Mouse (Mus musculus): Measurements from ENCODE around the gene Map1lc3b. TPM values are rescaled to one million over a fixed set of nuclear protein-coding genes. Genes with fewer than 3 reads are reported as not detected.

Gene Map1lc3b
- polyA plus RNA-seq, 1 experiment from 2014 or later: 190 TPM

DNA sequence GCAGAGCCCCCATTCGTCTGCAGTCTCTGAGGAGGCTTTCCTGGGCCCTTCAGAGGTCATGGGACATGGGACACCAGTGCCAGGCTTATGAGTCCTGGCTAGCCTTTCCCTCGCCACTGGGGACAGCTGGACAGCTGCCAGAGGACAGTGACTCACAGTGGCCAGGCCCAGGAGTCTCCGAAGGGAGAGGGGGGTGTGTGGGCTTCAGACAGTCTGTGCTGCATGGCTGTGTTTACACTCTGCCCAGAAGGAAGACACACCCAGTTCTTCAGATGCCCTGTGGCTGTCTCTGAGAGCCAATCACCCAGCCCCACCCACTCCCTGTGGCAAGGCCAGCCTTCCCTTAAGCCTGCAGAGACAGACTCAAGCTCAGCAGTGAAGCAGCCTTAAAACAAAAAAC lies 16.9 kb upstream of the Map1lc3b start:
- 42% methylated on average over 3 of the region's 3 CpGs for WGBS
- no peaks in the 10 kb centered on the region for H3K9me3 ChIP-seq
- H3K27ac ChIP-seq: no peak overlapping the region
- H3K4me2 ChIP-seq: no peak overlapping the region
- ATAC-seq (ENCODE audit: insufficient number of reproducible peaks, insufficient read depth, low FRiP score, low TSS enrichment, low read depth): no peak
- H3K4me3 ChIP-seq (replicated peaks): no peak overlapping the region
- no peak overlapping the region for H3K9ac ChIP-seq (replicated peaks)
- H3K4me1 ChIP-seq (replicated peaks): peaks cover 25% of the 10 kb centered on the region
- H3K27me3 ChIP-seq: no peaks in the 10 kb centered on the region
- H3K36me3 ChIP-seq: no peaks in the 10 kb centered on the region

DNA sequence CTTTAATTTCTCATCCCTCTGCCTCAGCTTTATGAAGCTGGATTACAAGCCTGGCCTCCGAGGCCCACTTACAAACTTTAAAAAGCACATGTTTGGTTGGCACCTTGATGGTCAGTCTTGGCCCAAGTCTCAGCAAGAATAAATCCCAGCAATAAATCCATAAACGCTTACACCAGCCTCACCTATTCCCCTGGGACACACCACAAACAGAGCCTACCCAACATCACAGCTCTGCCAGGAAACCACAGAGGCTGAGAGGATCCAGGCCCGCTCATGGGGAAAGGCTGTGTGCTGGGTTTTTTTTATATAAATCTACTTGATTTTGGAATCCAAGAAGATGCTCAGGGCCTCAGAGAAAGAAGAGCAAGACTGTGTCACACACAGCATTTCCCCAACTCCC lies 14.5 kb upstream of the Map1lc3b start:
- WGBS: 63% methylated on average over 3 of the region's 3 CpGs
- no peaks in the 10 kb centered on the region for H3K9me3 ChIP-seq
- no peaks in the 10 kb centered on the region for H3K36me3 ChIP-seq
- no peak overlapping the region for H3K4me3 ChIP-seq (replicated peaks)
- no peak for ATAC-seq (ENCODE audit: insufficient number of reproducible peaks, insufficient read depth, low FRiP score, low TSS enrichment, low read depth)
- no peak overlapping the region for H3K27ac ChIP-seq
- peaks cover 32% of the 10 kb centered on the region for H3K4me1 ChIP-seq (replicated peaks)
- H3K27me3 ChIP-seq: no peaks in the 10 kb centered on the region
- H3K4me2 ChIP-seq: no peak overlapping the region
- no peak overlapping the region for H3K9ac ChIP-seq (replicated peaks)

DNA sequence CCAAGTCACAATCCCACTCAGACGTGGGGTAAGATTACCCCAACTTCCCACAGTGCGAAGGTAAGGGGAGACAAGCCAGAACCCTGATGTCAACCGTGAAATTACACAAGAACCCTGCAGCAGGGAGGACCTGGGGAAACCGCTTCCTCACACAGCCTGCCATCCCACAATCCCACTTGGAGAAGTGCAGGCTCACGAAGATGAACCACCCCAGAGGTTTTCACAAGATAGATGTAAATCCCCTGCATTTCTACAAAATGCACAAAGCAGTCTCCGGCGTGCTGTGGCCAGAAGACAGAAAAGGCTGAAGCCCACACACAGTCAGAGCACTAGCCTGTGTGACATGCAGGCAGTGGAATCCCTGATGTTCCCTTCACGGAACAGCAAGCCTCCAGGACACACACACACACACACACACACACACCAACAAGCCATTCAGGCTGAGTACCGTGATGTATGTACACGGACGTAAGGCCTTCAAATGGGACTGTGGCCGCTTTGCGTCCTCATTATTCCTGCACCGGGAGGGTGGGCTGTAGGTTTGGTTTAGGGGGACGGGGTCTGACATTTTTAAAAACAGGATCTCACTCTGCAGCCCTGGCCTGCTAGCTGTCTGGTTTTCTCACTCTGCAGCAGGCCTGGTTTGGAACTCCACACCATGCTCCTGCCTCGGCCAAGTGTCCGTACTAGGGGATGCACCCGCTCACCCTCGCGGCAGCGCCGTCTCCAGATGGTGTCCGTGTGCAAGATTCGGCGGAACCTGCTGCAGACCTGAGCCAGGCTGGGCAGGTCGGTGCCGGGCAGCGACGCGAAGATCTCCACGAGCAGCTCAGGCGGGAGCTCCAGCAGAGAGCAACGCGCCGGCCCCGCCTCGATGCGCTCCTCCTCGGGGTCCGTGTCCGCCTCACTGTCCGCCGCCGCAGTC lies 12.1 kb upstream of the Map1lc3b start:
- peaks cover 32% of the 10 kb centered on the region for H3K4me1 ChIP-seq (replicated peaks)

GRCm38 (mm10) chr8:121578676-121579451 lies 11.3 kb upstream of the Map1lc3b start, which contains the start of gene Fbxo31:
Fbxo31 (minus strand) TSS chr8:121578806.
- Histone ChIP-seq H3K4me2 (peak within 1 kb of the TSS; percentile 94), H3K27ac (peak within 1 kb of the TSS; percentile 70), H3K9me3 (no peaks in the 10 kb centered on the region), H3K4me3 (replicated peaks) (peak within 1 kb of the TSS; percentile 86), H3K9ac (replicated peaks) (peak within 1 kb of the TSS; percentile 77), H3K36me3 (no peaks in the 10 kb centered on the region), H3K27me3 (no peaks in the 10 kb centered on the region), H3K4me1 (replicated peaks) (peaks cover 32% of the 10 kb centered on the region)
- WGBS: under 1% methylated on average over 49 of the region's 63 CpGs
- ATAC-seq (ENCODE audit: insufficient number of reproducible peaks, insufficient read depth, low FRiP score, low TSS enrichment, low read depth): peak; percentile 85

More for the DNA sequence above, 12.1 kb upstream of the Map1lc3b start:
- Histone ChIP-seq H3K27ac (peak overlapping the region; percentile 70), H3K4me2 (peak overlapping the region; percentile 94), H3K9me3 (no peaks in the 10 kb centered on the region), H3K9ac (replicated peaks) (peak overlapping the region; percentile 77), H3K27me3 (no peaks in the 10 kb centered on the region), H3K36me3 (no peaks in the 10 kb centered on the region), H3K4me3 (replicated peaks) (peak overlapping the region; percentile 86)
- no peak; the same call in 1 of the 2 replicates for ATAC-seq (ENCODE audit: insufficient number of reproducible peaks, insufficient read depth, low FRiP score, low TSS enrichment, low read depth)
- WGBS: 3% methylated on average over 44 of the region's 44 CpGs

DNA sequence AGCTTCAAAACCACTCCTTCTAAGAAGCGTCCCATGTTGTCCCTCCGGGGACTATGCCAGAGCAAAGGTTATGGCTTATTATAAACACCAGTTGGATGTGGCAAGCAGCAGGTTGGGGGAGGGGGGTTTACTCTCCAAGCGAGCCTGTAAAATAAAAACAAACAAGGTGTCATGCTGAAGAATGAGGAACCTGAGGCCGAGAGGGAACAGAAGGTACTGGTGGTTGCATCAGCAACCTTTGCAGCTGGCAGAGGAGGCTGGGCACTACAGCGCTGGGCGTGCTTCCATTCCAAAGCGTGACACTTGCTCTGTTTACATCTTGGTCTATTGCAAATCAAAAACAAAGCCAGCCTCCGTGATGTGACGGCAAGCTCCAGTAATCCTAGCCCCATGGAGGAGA lies 9.7 kb upstream of the Map1lc3b start:
- 16% methylated on average over 9 of the region's 9 CpGs for WGBS
- H3K36me3 ChIP-seq: no peaks in the 10 kb centered on the region
- no peaks in the 10 kb centered on the region for H3K27me3 ChIP-seq
- H3K27ac ChIP-seq: no peak overlapping the region
- H3K4me1 ChIP-seq (replicated peaks): peaks cover 32% of the 10 kb centered on the region
- H3K9ac ChIP-seq (replicated peaks): no peak overlapping the region
- H3K4me3 ChIP-seq (replicated peaks): no peak overlapping the region
- H3K4me2 ChIP-seq: no peak overlapping the region
- no peaks in the 10 kb centered on the region for H3K9me3 ChIP-seq
- ATAC-seq (ENCODE audit: insufficient number of reproducible peaks, insufficient read depth, low FRiP score, low TSS enrichment, low read depth): no peak

DNA sequence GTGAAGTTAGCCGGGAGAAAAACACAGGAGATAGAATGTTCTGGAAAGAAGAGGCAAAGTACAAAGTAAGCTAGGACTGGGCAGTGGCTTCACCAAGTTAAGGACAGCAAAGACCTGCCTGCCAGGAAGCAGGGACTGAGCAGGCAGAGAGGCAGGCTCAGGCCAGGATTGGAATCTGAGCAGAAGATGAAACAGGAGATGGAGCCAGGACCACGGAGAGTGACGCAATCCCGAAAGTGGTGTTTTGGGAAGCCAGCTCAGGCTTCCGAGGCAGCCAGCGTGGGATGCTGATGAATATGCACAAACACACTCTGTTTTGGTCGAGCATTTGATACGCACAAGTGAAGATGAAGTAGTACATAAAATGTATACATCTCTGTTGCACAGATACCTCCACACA lies 6.5 kb upstream of the Map1lc3b start:
- Histone ChIP-seq H3K36me3 (no peaks in the 10 kb centered on the region), H3K4me3 (replicated peaks) (no peak overlapping the region), H3K9me3 (no peaks in the 10 kb centered on the region), H3K4me1 (replicated peaks) (0 out of 2 replicates have a peak, but pooled peaks cover 14% of the 10 kb centered on the region), H3K27ac (no peak overlapping the region), H3K9ac (replicated peaks) (no peak overlapping the region), H3K27me3 (no peaks in the 10 kb centered on the region), H3K4me2 (no peak overlapping the region)
- ATAC-seq (ENCODE audit: insufficient number of reproducible peaks, insufficient read depth, low FRiP score, low TSS enrichment, low read depth): no peak
- 56% methylated on average over 8 of the region's 8 CpGs for WGBS

DNA sequence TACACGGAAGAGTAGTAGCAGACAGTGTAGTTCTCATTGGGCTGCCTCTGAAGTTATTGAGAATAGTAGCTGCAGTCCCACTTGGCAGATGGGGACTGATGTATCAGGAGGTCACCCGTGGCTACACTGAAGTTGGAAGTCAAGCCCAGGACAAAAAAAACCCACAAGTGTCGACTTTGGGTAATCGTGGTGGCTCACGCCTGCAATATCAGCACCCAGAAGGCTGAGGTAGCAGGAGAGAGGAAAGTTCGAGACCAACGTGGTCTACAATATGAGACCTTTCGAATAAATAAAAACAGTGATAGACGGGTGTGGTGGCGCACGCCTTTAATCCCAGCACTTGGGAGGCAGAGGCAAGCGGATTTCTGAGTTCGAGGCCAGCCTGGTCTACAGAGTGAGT lies 5.4 kb upstream of the Map1lc3b start:
- 51% methylated on average over 13 of the region's 13 CpGs for whole genome bisulfite sequencing
- H3K27ac ChIP-seq: no peak overlapping the region
- no peaks in the 10 kb centered on the region for H3K27me3 ChIP-seq
- no peak for ATAC-seq (ENCODE audit: insufficient number of reproducible peaks, insufficient read depth, low FRiP score, low TSS enrichment, low read depth)
- no peaks in the 10 kb centered on the region for H3K36me3 ChIP-seq
- H3K9me3 ChIP-seq: no peaks in the 10 kb centered on the region
- peak overlapping the region; percentile 59; the same call in 1 of the 2 replicates for H3K9ac ChIP-seq (replicated peaks)
- H3K4me1 ChIP-seq (replicated peaks): peaks cover 10% of the 10 kb centered on the region; the same call in 1 of the 2 replicates
- peak overlapping the region; percentile 64 for H3K4me3 ChIP-seq (replicated peaks)
- peak overlapping the region; percentile 66 for H3K4me2 ChIP-seq

DNA sequence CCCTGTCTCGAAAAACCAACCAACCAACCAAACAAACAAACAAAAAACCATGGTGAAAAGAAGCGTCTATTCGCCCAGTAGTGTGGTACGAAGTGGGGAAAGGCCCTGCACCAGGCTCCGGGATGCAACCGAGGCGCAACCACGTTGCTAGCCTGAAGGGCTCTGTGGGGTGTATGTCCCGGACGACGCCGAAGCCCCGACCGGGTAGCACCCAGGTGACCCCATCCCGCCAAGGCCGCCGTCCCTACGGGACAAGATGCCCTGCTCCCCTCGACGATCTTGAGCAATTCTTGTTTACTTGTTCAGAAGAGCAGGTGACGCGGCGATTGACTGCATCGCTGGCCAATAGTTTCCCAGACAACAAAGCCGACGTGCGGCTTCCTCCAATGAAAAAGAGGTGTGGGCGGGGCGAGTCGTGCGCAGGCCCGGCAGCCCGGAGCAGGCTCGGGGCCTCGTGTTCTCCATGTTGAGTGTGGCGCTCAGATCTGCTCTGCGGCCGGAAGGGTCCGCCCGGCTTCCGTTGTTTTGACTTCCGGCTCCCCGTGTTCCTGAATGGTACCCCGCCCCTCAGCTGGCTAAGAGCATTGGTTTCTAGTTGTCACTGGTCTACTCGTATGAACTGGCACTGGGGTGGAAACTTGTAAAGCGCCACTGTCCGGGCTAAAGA lies 4.9 kb upstream of the Map1lc3b start:
- ATAC-seq (ENCODE audit: insufficient number of reproducible peaks, insufficient read depth, low FRiP score, low TSS enrichment, low read depth): peak; percentile 92
- Histone ChIP-seq H3K4me1 (replicated peaks) (peaks cover 8% of the 10 kb centered on the region; the same call in 1 of the 2 replicates), H3K9ac (replicated peaks) (peak overlapping the region; percentile 59), H3K27me3 (no peaks in the 10 kb centered on the region), H3K4me3 (replicated peaks) (peak overlapping the region; percentile 64), H3K9me3 (no peaks in the 10 kb centered on the region), H3K27ac (no peak overlapping the region), H3K4me2 (peak overlapping the region; percentile 66), H3K36me3 (no peaks in the 10 kb centered on the region)
- 1% methylated on average over 47 of the region's 47 CpGs for WGBS

- H3K27me3 ChIP-seq: no peaks in the 10 kb centered on the region
- H3K9ac ChIP-seq (replicated peaks): no peak overlapping the region
- no peaks in the 10 kb centered on the region for H3K9me3 ChIP-seq
- no peak overlapping the region for H3K4me2 ChIP-seq
- no peak overlapping the region for H3K27ac ChIP-seq
- ATAC-seq (ENCODE audit: insufficient number of reproducible peaks, insufficient read depth, low FRiP score, low TSS enrichment, low read depth): no peak
- H3K4me3 ChIP-seq (replicated peaks): no peak overlapping the region
- H3K36me3 ChIP-seq: peaks cover 14% of the 10 kb centered on the region
- 83% methylated on average over 4 of the region's 4 CpGs for WGBS
- peaks cover 25% of the 10 kb centered on the region for H3K4me1 ChIP-seq (replicated peaks)
Measured at GRCm38 (mm10) chr8:121588750-121589149, 1.4 kb upstream of the Map1lc3b start.

DNA sequence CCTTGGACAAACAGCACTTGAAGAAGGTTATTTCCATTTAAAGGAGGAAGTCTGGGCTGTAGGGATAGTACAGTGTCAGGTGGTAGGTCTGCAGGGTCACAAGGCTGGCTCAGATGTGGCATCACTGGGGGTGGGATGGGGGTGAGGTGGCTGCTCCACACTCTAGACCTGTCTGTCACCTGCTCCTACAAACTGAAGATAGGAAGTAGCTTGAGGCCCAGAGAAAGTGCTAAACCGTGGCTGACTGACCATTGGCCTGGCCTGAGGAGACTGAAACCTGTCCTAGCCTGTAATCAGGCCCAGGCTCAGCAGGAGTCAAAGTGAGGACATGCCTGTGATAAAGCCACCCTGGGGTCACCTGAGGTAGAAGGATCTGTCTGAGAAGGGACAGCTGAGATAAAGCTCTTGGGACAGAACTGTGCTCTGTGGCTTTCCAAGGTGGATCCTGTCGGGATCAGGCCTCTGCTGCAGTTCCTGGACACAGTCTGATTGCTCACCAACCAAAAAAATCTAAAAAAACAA lies 895 bp upstream of the Map1lc3b start:
- WGBS: 54% methylated on average over 2 of the region's 2 CpGs
- peak overlapping the region; percentile 69 for H3K27ac ChIP-seq
- H3K27me3 ChIP-seq: no peaks in the 10 kb centered on the region
- peaks cover 19% of the 10 kb centered on the region for H3K36me3 ChIP-seq
- no peak overlapping the region for H3K4me3 ChIP-seq (replicated peaks)
- no peaks in the 10 kb centered on the region for H3K9me3 ChIP-seq
- no peak for ATAC-seq (ENCODE audit: insufficient number of reproducible peaks, insufficient read depth, low FRiP score, low TSS enrichment, low read depth)
- peaks cover 25% of the 10 kb centered on the region for H3K4me1 ChIP-seq (replicated peaks)
- no peak overlapping the region for H3K9ac ChIP-seq (replicated peaks)
- peak overlapping the region; percentile 90 for H3K4me2 ChIP-seq

Measured in limb, embryonic 12.5 days (tissue).